Mouse (Mus musculus): ENCODE measurements at regions not wholly inside any gene's neighbourhood (a gene's known extent, or its start where the extent isn't known, plus 50 kb on each side); places are given as distances from the start of the nearest gene placed in this dataset.

DNA sequence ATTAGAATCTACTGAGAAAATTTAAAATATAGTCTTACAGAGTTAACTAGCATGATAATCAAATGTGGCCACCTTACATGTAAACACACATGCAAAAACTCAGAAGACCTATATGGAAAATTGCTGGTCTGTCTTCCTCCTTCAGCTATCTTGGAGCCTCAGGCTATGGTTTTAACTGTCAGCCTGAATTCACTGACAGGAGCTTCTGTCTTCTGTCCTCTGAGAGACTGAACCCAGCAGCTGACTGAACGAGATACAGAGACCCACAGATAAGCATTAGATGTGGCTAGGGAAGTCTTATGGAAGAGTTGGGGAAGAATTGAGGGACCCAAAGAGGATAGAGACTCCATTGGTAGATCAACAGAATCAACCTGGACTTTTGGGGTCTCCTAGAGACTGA lies 360.0 kb upstream of the Meox2 start:
- Histone ChIP-seq H3K4me3 (ENCODE audit: extremely low read depth, insufficient read depth, insufficient read length) (no peak overlapping the region), H3K36me3 (ENCODE audit: control insufficient read depth, insufficient read depth, low read length) (no peaks in the 10 kb centered on the region), H3K27me3 (ENCODE audit: control insufficient read depth, insufficient read depth, low read length) (no peaks in the 10 kb centered on the region), H3K4me1 (ENCODE audit: control insufficient read depth, insufficient read depth, insufficient read length) (no peaks in the 10 kb centered on the region), H3K27ac (ENCODE audit: insufficient read depth, low read length) (no peak overlapping the region)
- no peak for DNase-seq (ENCODE audit: low read depth in 1 of 2, low spot score in 2 of 2)
- 67% methylated on average over 1 of the region's 1 CpGs for WGBS
- TF ChIP-seq CTCF (IDR thresholded peaks at IDR 0.05; ENCODE audit: extremely low read depth, insufficient read depth, insufficient read length, insufficient replicate concordance) (no peak), POLR2A (IDR thresholded peaks at IDR 0.05; ENCODE audit: low read depth, low read length) (no peak)

DNA sequence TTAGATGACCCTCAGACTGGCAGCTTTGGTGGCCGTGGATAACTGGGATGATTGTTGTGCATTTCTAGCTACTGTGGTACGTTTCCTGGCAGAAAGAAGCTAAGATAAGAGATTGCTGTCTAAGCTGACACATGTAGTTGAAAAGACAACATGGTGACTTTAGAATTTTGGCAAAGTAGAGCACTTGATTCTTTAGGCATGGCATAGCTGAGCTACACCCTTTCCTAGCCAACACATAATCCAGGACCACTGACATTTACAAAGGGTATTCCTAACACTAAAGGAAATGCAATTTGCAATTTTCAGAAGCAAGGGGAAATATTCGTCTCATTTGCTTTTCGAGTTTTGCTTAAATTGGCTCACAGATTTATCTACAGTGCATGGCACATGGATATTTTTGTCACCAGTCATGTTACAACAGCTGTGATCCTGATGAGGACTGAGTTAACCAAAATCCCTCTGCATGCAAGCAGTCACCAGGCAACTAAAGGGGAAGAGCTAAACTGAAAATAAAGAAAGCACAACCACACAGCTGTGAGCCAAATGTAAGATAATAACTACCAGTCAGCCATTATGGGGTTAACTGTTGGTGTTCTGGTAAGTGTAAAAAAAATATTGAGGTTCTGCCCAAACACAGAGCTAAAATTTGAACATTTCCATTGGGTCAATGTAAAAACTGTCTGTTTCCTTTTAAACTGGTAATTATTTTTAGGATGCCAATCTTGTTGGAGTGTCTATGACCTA lies 342.9 kb upstream of the Meox2 start:
- Histone ChIP-seq H3K27ac (ENCODE audit: insufficient read depth, low read length) (no peak overlapping the region), H3K36me3 (ENCODE audit: control insufficient read depth, insufficient read depth, low read length) (no peaks in the 10 kb centered on the region), H3K27me3 (ENCODE audit: control insufficient read depth, insufficient read depth, low read length) (no peaks in the 10 kb centered on the region), H3K4me1 (ENCODE audit: control insufficient read depth, insufficient read depth, insufficient read length) (no peaks in the 10 kb centered on the region), H3K4me3 (ENCODE audit: extremely low read depth, insufficient read depth, insufficient read length) (no peak overlapping the region)
- no peak for DNase-seq (ENCODE audit: low read depth in 1 of 2, low spot score in 2 of 2)
- 72% methylated on average over 4 of the region's 4 CpGs for WGBS
- TF ChIP-seq POLR2A (IDR thresholded peaks at IDR 0.05; ENCODE audit: low read depth, low read length) (no peak), CTCF (IDR thresholded peaks at IDR 0.05; ENCODE audit: extremely low read depth, insufficient read depth, insufficient read length, insufficient replicate concordance) (no peak)

DNA sequence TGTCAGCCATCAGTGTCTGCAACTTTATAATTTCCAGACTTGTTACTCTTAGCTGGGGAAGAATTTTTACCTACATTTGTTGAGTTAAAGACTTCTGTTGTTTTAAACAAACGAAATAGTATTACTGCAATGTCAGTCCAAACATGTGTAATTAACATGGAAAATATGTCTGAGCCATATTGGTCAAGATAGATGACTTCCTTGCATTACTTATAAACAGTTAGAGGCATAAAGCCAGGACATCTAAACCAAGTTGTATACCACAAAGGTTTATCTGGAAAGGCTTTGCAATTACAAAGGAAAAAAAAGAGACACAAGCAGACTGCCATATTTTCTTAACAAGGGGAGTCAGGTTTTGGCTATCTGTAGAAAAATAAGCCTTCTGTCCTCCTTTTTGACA lies 342.2 kb upstream of the Meox2 start:
- Histone ChIP-seq H3K27me3 (ENCODE audit: control insufficient read depth, insufficient read depth, low read length) (no peaks in the 10 kb centered on the region), H3K27ac (ENCODE audit: insufficient read depth, low read length) (no peak overlapping the region), H3K4me1 (ENCODE audit: control insufficient read depth, insufficient read depth, insufficient read length) (no peaks in the 10 kb centered on the region), H3K4me3 (ENCODE audit: extremely low read depth, insufficient read depth, insufficient read length) (no peak overlapping the region), H3K36me3 (ENCODE audit: control insufficient read depth, insufficient read depth, low read length) (no peaks in the 10 kb centered on the region)
- WGBS = 77% methylated on average over 1 of the region's 1 CpGs
- DNase-seq (ENCODE audit: low read depth in 1 of 2, low spot score in 2 of 2) = no peak
- TF ChIP-seq CTCF (IDR thresholded peaks at IDR 0.05; ENCODE audit: extremely low read depth, insufficient read depth, insufficient read length, insufficient replicate concordance) (no peak), POLR2A (IDR thresholded peaks at IDR 0.05; ENCODE audit: low read depth, low read length) (no peak)

DNA sequence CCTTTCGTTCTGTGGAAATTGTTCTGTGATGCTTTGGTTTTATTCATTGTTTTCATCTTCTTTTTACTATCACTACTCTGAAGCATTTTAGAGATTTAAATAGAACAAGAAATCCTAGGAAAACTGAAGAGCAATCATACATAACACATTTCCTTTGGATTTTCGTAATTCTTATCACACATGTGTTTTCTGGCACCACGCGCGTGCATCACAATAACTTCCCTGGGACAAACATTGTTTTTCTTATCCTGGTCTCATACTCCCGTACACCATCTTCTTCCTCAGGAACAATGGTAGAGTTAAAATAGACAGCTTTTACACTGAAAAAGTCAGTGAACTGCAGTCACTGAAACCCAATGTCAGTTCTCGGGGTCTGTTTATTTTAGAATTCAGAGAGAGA lies 327.6 kb upstream of the Meox2 start:
- Histone ChIP-seq H3K4me1 (ENCODE audit: control insufficient read depth, insufficient read depth, insufficient read length) (no peaks in the 10 kb centered on the region), H3K4me3 (ENCODE audit: extremely low read depth, insufficient read depth, insufficient read length) (no peak overlapping the region), H3K27ac (ENCODE audit: insufficient read depth, low read length) (no peak overlapping the region), H3K36me3 (ENCODE audit: control insufficient read depth, insufficient read depth, low read length) (no peaks in the 10 kb centered on the region), H3K27me3 (ENCODE audit: control insufficient read depth, insufficient read depth, low read length) (no peaks in the 10 kb centered on the region)
- WGBS = 92% methylated on average over 7 of the region's 7 CpGs
- DNase-seq (ENCODE audit: low read depth in 1 of 2, low spot score in 2 of 2) = no peak
- TF ChIP-seq POLR2A (IDR thresholded peaks at IDR 0.05; ENCODE audit: low read depth, low read length) = no peak
- no peak for TF ChIP-seq CTCF (IDR thresholded peaks at IDR 0.05; ENCODE audit: extremely low read depth, insufficient read depth, insufficient read length, insufficient replicate concordance)

DNA sequence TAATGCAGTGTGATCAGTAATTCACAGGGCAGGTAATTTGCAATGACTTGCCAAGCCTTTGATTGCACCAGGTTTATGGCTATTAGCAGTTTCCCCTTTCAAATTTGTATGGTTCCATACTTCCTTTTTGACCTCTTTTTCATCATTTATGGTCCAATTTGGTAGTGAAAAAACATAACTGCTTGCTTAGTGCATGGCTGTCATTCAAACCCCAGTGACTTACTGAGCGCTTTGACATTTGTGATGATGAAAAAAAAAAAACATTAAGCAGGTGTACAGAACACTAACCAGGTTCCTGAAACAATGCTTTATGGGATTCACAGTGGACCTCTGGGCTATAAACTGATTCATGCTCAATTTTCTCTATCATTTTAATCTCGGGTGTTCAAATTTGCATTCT lies 317.5 kb upstream of the Meox2 start:
- H3K4me3 ChIP-seq (ENCODE audit: extremely low read depth, insufficient read depth, insufficient read length) = no peak overlapping the region
- H3K27ac ChIP-seq (ENCODE audit: insufficient read depth, low read length) = no peak overlapping the region
- 92% methylated on average over 2 of the region's 2 CpGs for WGBS
- no peaks in the 10 kb centered on the region; the same call in 1 of the 2 replicates for H3K4me1 ChIP-seq (ENCODE audit: control insufficient read depth, insufficient read depth, insufficient read length)
- no peaks in the 10 kb centered on the region for H3K36me3 ChIP-seq (ENCODE audit: control insufficient read depth, insufficient read depth, low read length)
- no peaks in the 10 kb centered on the region for H3K27me3 ChIP-seq (ENCODE audit: control insufficient read depth, insufficient read depth, low read length)
- TF ChIP-seq POLR2A (IDR thresholded peaks at IDR 0.05; ENCODE audit: low read depth, low read length) (no peak), CTCF (IDR thresholded peaks at IDR 0.05; ENCODE audit: extremely low read depth, insufficient read depth, insufficient read length, insufficient replicate concordance) (no peak)
- no peak for DNase-seq (ENCODE audit: low read depth in 1 of 2, low spot score in 2 of 2)

DNA sequence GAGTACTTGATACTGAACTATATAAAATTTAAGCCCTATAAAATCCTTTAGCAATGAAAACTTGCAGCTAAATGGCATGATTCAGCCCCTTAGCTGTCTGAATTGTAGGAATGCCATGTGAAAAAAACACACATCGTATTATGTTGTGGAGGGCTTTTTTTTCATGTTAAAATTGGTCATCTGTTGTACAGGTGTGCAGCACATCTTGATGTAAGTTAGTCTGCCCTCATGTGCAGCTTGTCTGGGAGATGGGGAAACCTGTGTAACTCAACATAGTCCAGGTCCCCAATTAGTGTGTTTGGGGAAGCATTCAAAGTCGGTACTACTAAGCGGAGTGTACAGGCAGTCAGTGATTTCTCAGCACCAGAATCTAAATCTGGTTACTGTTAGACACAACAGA lies 316.9 kb upstream of the Meox2 start:
- Histone ChIP-seq H3K4me1 (ENCODE audit: control insufficient read depth, insufficient read depth, insufficient read length) (no peaks in the 10 kb centered on the region; the same call in 1 of the 2 replicates), H3K27ac (ENCODE audit: insufficient read depth, low read length) (no peak overlapping the region), H3K36me3 (ENCODE audit: control insufficient read depth, insufficient read depth, low read length) (no peaks in the 10 kb centered on the region), H3K27me3 (ENCODE audit: control insufficient read depth, insufficient read depth, low read length) (no peaks in the 10 kb centered on the region), H3K4me3 (ENCODE audit: extremely low read depth, insufficient read depth, insufficient read length) (no peak overlapping the region)
- 83% methylated on average over 3 of the region's 3 CpGs for WGBS
- TF ChIP-seq CTCF (IDR thresholded peaks at IDR 0.05; ENCODE audit: extremely low read depth, insufficient read depth, insufficient read length, insufficient replicate concordance) (no peak), POLR2A (IDR thresholded peaks at IDR 0.05; ENCODE audit: low read depth, low read length) (no peak)
- DNase-seq (ENCODE audit: low read depth in 1 of 2, low spot score in 2 of 2) = no peak

DNA sequence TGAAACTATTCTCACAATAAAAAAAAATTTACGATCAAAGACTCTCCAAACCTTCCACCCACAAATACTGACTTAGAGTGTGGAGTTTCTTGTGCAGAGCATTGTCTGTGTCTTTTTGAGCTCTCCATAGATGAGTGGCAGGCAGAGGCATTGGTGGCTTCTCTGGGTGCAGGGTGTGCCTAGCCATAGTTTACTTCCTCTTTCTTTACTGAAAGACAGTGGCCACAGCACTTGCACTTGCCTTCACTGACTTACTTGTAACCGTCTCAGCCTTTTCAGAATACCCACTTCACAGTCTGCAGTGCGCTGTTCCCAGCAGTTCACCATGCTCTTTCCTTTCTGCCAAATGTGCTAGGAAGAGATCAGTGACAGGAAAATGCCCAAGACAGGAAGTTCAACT lies 316.1 kb upstream of the Meox2 start:
- Histone ChIP-seq H3K4me1 (ENCODE audit: control insufficient read depth, insufficient read depth, insufficient read length) (no peaks in the 10 kb centered on the region; the same call in 1 of the 2 replicates), H3K36me3 (ENCODE audit: control insufficient read depth, insufficient read depth, low read length) (no peaks in the 10 kb centered on the region), H3K27ac (ENCODE audit: insufficient read depth, low read length) (no peak overlapping the region), H3K27me3 (ENCODE audit: control insufficient read depth, insufficient read depth, low read length) (no peaks in the 10 kb centered on the region), H3K4me3 (ENCODE audit: extremely low read depth, insufficient read depth, insufficient read length) (no peak overlapping the region)
- DNase-seq (ENCODE audit: low read depth in 1 of 2, low spot score in 2 of 2) = no peak
- TF ChIP-seq POLR2A (IDR thresholded peaks at IDR 0.05; ENCODE audit: low read depth, low read length) (no peak), CTCF (IDR thresholded peaks at IDR 0.05; ENCODE audit: extremely low read depth, insufficient read depth, insufficient read length, insufficient replicate concordance) (no peak)
- WGBS = 17% methylated on average over 3 of the region's 3 CpGs

Data from spleen, adult 2 months (tissue).